Mouse (Mus musculus): Measurements from ENCODE around the gene Hist1h3g.
A peak's percentile ranks its signal among the peaks of the same experiment; 100 is the strongest.
"Not testable (repeated sequence)": the region's sequence is repeated elsewhere in the genome, so short reads cannot be mapped to it uniquely, and the experiment has no call there.

Hist1h3g gene

GRCm38 (mm10) chr13:23555839-23556416 lies 20.7 kb downstream of the Hist1h3g start:
- peak; percentile 86 for DNase-seq (ENCODE audit: inconsistent ontology term)

DNA sequence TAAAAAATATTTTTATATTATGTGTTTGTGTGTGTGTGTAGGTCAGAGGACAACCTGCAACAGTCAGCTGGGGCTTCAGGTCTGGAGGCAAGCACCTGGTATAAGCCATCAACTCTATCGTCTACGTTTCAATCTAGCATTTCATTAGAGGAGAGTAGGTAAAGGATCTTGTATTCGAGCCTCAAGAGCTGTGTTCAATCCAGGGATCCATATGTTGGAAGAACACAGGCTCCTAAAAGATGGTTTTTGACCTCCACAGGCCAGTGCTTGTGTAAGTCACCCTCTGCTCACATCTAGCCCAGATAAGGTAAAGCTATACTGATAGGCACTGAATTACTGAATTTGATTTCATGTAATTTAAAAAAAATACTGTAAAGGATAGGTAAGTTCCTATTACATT lies 21.7 kb downstream of the Hist1h3g start:
- no peak for DNase-seq (ENCODE audit: inconsistent ontology term)

DNA sequence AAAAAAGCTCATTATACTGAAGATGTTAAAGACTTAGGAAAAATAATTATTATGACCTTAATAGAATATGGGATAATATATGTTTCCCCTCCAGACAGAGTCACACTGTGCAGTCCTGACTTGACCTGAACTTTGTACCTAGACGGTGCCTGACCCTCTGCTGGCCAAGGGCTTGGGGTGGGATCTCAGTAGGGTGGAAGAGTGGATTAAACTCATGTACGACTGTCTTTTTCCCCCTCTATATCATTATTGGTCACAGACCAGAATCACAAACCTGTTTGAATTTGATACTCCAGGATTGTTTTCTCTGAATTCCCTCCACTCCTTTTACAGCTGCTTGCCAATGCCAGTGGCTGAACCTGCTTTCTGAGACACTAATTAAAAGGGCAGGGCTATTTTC lies 25.5 kb downstream of the Hist1h3g start:
- not testable (repeated sequence) for DNase-seq (ENCODE audit: inconsistent ontology term)

DNA sequence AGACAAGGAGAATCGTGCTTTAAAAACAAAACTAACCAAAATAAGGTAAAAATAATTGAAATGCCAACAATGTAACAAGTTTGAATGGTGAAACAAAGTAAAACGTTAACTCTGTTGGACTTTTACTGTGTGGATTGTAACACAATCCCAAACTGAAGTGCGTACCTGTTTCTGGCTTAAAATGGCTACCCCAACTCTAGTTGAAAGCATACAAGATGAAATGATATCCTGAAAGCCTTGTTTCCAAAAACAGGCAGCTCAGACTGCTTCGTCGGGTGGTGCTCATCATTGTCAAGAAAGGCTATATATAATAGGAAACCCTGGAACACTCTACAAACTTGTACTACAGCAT lies 26.3 kb downstream of the Hist1h3g start:
- not testable (repeated sequence) for DNase-seq (ENCODE audit: inconsistent ontology term)

- peak; percentile 95 for DNase-seq (ENCODE audit: inconsistent ontology term)
Observed at GRCm38 (mm10) chr13:23561883-23562659, 26.8 kb downstream of the Hist1h3g start, which contains the start of gene Hist1h3e. Hist1h3e (minus strand) TSS chr13:23562369.

- DNase-seq (ENCODE audit: inconsistent ontology term), result peak; percentile 85
Observed at GRCm38 (mm10) chr13:23562699-23563462, 27.7 kb downstream of the Hist1h3g start.

DNA sequence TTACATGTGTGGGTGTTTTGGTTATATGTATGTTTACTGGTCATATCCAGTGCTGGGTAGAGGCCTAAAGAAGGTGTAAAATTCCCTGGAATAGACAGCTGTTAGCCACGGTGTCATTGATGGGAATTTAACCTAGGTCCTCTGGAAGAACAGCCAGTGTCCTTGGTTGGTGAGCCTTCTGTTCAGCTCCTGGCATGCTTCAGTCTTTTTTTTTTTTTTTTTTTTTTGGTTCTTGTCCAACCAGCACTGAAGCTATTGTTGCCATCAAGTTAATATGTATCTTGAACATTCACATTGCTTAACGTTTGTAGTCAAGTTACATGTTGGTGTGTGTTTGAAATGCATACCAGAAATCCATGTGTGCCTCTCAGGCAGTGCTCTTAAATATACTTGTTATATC lies 29.3 kb downstream of the Hist1h3g start:
- DNase-seq (ENCODE audit: inconsistent ontology term), result no peak

DNA sequence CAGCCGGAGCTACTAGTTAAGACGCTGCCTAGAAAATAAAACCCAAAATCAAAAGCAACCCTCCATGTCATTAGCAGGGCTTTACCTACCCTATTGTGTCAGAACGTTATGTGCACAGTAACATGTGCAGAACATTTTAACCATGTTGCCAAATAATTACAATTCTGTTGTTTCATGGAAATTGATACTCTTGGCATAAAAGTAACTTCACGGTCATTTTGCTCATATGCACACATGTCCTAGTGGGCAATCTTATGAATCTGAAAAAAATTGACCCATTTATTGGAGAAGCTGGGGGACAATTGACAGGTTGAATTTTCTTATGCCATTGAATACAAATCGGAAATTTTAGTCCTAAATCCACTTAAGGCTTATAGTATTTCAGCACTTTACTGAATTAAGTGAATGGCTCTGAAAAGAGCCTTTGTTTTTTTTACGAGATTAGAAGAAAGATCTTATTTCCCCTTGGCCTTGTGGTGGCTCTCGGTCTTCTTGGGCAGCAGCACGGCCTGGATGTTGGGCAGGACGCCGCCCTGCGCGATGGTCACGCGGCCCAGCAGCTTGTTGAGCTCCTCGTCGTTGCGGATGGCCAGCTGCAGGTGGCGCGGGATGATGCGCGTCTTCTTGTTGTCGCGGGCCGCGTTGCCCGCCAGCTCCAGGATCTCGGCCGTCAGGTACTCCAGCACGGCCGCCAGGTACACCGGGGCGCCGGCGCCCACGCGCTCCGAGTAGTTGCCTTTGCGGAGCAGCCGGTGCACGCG lies 35.2 kb downstream of the Hist1h3g start:
- not testable (repeated sequence) for DNase-seq (ENCODE audit: inconsistent ontology term)

- DNase-seq (ENCODE audit: inconsistent ontology term), result peak; percentile 96
Observed at GRCm38 (mm10) chr13:23571022-23571503, 35.8 kb downstream of the Hist1h3g start, which contains the start of the genes Hist1h2ae and Hist1h2bg. Hist1h2ae (minus strand) TSS chr13:23571220. Hist1h2bg (plus strand) TSS chr13:23571396.

GRCm38 (mm10) chr13:23571504-23572217 lies 36.4 kb downstream of the Hist1h3g start:
- DNase-seq (ENCODE audit: inconsistent ontology term), result not testable (repeated sequence)

DNA sequence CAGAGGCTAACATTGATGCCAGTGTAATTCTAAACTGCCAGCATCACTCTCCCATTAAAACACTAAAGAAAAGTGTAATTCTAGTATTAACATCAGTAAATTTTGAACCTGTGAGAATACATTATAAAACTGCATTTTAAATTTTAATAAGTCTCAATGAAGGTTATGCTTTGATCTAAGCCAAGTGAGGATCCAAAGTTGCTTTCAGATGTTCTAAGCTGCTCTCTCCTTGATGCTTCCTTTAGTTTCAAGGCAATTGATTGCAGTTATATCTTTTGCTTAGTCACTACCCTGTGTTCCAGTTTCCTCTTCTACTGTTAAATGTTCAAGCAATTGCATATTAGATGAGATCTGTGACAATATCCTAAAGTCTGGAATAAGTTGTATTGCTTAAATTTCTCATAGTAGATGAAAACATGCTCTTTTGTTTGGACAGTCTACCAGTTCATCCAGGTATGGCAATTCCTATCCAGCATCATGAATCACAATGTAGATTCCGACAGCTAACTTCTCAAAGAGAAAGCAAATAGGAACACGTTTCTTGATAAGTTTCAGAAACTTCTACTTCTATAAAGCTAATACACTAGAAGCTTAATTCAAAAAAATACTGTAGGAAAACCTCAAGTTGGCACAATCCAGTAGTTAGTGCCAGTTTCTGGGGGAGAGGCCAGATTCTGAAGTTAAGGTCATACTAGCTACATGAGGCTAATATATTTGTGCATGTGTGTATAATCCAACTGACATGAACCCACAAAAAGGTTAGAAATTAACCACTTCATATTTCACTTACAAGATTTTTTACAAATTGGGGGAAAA lies 37.2 kb downstream of the Hist1h3g start:
- no peak for DNase-seq (ENCODE audit: inconsistent ontology term)

- not testable (repeated sequence) for DNase-seq (ENCODE audit: inconsistent ontology term)
Observed at GRCm38 (mm10) chr13:23573034-23573897, 38.0 kb downstream of the Hist1h3g start.

GRCm38 (mm10) chr13:23573898-23574524 lies 38.8 kb downstream of the Hist1h3g start, which contains the start of the genes Hist1h2bf and Hist1h2ad:
Hist1h2bf (minus strand) TSS chr13:23574196.
Hist1h2ad (plus strand) TSS chr13:23574381.
- DNase-seq (ENCODE audit: inconsistent ontology term), result peak; percentile 98

DNA sequence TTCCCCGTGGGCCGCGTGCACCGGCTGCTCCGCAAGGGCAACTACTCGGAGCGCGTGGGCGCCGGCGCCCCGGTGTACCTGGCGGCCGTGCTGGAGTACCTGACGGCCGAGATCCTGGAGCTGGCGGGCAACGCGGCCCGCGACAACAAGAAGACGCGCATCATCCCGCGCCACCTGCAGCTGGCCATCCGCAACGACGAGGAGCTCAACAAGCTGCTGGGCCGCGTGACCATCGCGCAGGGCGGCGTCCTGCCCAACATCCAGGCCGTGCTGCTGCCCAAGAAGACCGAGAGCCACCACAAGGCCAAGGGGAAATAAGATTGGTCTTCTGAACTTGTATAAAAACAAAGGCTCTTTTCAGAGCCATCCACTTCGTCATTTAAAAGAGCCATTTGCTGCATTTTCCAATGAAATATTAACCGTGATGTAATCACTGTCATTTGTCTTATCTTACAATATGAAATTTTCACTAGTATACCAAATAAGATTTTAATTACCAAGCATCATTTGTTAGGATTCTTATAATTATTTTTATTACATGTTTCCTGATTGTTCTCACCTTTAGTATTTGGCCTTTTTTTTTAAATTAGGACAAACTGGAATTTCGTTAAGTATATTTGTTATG lies 39.4 kb downstream of the Hist1h3g start:
- DNase-seq (ENCODE audit: inconsistent ontology term), result not testable (repeated sequence)

DNA sequence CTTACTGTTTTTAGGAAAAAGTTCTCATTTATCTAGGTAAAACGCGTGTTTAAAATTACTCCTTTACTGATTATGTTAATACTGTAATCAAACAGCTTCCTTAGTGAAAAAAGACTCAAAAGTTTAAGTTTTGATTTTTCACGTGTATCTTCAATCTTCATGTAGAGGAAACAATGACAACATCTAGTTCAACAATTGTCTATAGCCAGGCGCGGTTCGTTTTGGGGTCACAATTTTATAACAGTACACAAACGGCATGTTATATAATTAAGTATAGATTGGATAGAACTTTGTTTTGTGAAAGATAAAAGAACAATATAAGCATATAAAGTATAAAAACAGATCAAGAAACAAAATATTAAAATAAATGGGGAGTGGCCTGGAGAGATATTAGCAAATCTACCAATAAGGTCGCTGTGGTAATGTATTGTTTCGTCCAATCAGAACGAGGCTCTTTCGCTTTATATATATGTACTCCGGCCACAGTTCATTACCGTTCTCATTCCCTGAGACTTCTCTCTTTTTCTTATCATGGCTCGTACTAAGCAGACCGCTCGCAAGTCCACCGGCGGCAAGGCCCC lies 40.1 kb downstream of the Hist1h3g start, which contains the start of gene Hist1h3d:
TSS of gene Hist1h3d (plus strand) at position 493 of the 581 bp plus-strand sequence.
- DNase-seq (ENCODE audit: inconsistent ontology term), result peak; percentile 87

- DNase-seq (ENCODE audit: inconsistent ontology term), result not testable (repeated sequence)
Observed at GRCm38 (mm10) chr13:23575864-23576313, 40.7 kb downstream of the Hist1h3g start.

DNA sequence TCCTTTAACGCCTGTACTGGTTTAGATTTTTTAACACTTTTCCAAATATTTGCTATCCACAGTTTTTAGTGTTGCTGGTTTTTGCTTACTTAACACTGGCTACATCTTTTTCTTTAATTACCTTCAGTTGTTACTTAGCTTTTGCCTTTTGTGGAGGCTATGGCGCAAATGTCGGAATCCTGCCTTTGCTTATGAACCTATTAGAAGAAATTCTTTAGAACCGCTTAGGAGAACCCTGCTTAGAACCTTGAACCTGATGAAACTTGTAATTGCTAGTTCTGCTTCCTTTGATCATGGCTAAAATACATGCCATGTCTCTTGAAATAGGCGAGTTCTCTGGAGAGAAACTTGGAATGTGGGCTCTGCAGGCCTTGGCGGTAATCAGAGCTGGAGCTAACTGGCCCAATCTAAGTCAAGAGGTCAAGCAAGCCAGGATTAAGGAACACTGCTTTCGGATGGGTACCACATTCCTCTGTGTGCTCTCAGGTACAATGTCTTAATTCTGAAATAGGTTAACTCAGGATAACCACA lies 41.2 kb downstream of the Hist1h3g start:
- no peak for DNase-seq (ENCODE audit: inconsistent ontology term)
